Mouse (Mus musculus) frontal cortex, postnatal 10 days (tissue): Measurements from ENCODE around the gene E2f1.
A peak's percentile ranks its signal among the peaks of the same experiment; 100 is the strongest.

Source experiments
- DNase-seq, 2 experiments: peaks; one replicate each; pipeline ENCODE4 v3.0.0; 2022; ENCODE audit warnings: low spot score in 2 of 2, mixed read lengths in 1 of 2

Gene E2f1

DNA sequence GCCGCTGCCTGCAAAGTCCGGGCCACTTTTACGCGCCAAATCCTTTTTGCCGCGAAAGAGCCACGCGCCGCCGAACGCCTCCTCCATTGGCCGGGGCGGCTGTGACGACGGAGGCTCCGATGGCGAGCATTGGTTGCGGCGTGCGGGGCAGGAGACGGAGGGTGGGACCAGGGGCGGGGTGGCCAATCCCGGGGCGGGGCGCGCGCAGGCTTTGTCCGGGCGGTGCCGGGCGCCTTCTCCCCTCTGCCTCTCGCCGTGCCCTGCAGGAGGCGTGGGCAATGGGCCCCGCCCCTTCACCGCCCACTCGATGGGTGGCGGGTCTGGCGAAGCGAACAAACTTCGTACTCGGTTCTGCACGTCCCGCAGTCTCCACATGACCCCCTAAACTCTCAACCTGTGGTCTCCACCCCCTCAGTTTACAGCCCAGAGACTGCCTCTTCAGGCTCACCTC, at the start of gene E2f1:
Gene E2f1 (minus strand): TSS at position 57 of the 451 bp plus-strand sequence.
- peak; percentile 85 to 93 for DNase-seq

DNA sequence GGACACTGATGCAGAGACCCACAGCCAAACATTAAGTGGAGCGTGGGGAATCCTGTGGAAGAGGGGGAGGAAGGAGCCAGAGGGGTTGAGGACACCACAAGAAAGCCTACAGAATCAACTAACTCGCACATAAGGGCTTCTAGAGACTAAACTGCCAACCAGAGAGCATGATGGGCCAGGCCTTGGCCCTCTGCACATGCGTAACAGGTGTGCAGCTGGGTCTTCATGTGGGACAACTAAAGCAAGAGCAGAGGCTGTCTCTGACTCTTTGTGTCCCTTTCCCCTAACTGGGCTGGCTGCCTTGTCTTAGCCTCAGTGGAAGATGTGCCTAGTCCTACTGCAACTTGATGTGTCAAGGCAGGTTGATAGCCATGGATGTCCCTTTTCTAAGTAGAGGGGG, 47.4 kb upstream of the E2f1 start:
- no peak for DNase-seq

DNA sequence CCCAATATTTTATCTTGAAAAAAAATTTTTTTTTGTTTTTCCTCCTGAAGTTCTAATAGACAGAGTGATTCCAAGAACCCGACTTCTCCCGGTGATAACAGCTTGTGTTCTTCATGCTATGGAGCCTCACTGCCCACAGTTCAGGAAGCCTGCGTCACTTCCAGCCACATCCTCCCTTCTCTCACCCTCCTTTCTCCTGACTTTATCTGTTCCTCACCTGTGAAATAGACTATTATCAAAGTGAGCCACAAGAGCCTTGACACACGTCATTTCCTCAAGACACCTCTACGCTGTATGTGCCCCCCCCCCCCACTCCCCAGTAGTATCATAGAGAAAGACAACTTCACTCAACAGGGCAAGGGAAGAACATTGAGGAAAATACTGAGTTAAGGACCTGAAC, 46.0 kb upstream of the E2f1 start:
- DNase-seq: no peak

- DNase-seq: no peak
Measured at GRCm38 (mm10) chr2:154614841-154615576, 45.3 kb upstream of the E2f1 start.

- DNase-seq: peak; percentile 86 to 89
Measured at GRCm38 (mm10) chr2:154613118-154614115, 43.7 kb upstream of the E2f1 start, which contains the start of the genes Zfp341 and 4930519P11Rik. Gene Zfp341, plus strand, starts transcription at chr2:154613297. Gene 4930519P11Rik, minus strand, starts transcription at chr2:154613437.

GRCm38 (mm10) chr2:154609050-154609767, 39.5 kb upstream of the E2f1 start:
- no peak for DNase-seq

DNA sequence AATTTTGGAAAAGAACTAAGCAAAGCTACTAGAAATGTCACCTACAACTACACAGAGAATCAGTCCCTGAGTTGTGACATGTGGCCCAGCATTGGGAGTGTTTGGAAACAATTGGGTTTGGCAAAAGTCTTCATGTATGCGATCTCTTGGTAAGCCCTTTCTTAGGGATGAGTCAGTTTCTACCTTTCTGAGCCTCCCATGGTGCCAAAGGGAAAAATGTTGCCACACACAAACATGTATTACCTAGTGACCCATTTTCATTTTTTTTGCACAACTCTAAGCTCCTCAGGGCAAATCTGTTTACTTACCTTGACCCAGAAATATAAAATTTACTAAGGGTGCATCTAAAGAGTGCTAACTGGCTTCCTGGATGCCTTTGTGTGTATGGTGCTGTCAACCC, 37.3 kb upstream of the E2f1 start:
- no peak for DNase-seq

GRCm38 (mm10) chr2:154604156-154604555, 34.5 kb upstream of the E2f1 start:
- no peak for DNase-seq

GRCm38 (mm10) chr2:154603638-154604153, 34.0 kb upstream of the E2f1 start, which contains the start of gene Pxmp4:
Gene Pxmp4, minus strand, starts transcription at chr2:154603708.
- DNase-seq: peak; percentile 98 to 99

GRCm38 (mm10) chr2:154603007-154603637, 33.4 kb upstream of the E2f1 start:
- DNase-seq: no peak

DNA sequence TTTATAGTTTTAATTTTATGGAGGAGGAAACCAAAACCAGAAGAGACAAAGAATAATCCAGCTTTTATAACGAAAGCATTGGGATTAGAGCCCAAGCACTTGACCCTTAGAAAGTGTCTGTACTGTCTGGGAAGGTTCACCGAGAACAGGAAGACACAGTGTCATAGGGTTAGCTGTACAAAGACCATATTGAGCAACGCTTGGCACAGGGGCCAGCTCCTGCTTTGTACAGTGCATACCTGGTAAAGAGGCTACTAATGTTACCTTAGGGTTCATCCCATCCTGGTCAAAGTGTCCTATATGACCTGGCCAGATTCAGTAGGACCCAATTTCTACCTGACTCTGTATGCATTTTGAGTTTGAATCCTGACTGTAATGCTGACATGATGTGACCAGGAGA, 31.6 kb upstream of the E2f1 start:
- DNase-seq: no peak

- DNase-seq: no peak
Measured at GRCm38 (mm10) chr2:154600586-154600985, 30.9 kb upstream of the E2f1 start.

- DNase-seq: no peak
Measured at GRCm38 (mm10) chr2:154597399-154597798, 27.7 kb upstream of the E2f1 start.

GRCm38 (mm10) chr2:154595775-154596174, 26.1 kb upstream of the E2f1 start:
- no peak for DNase-seq

GRCm38 (mm10) chr2:154593025-154593424, 23.3 kb upstream of the E2f1 start:
- no peak for DNase-seq

DNA sequence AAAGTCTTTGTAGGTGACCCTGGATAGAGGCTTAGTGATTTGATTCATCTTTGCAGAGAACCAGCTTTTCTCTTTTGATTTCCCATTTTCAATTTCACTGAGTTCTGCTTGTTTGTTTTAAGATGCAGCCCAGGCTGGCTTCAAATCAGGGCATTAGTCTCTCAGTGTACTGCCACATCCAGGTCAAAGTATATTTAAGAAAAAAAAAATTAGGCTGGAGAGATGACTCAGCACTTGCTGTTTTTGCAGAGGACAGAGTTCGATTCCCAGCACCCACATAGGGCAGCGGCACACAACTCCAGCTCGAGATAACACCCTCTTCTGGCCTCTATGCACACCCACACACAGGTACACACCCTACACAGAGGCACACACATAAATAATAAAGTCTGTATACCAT, 21.5 kb upstream of the E2f1 start:
- DNase-seq: no peak

- DNase-seq: no peak
Measured at GRCm38 (mm10) chr2:154589051-154589450, 19.4 kb upstream of the E2f1 start.

DNA sequence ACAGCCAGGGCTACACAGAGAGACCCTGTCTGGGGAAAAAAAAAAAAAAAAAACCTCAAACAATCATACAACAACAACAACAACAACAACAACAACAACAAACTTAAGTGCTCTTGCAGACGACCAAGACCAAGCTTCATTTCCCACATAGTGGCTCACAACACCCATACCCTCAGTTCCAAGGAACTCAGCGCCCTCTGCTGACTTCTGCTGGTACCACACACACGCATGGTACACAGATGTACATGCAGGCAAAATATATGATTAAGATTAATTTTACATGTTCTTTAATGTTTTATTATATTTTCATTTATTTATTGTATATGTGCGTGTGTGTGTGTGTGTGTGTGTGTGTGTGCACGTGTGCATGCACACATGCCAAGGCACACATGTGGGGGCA, 16.7 kb upstream of the E2f1 start:
- peak in 1 of 2 experiments; percentile 54 for DNase-seq

GRCm38 (mm10) chr2:154584931-154585601, 15.4 kb upstream of the E2f1 start:
- no peak for DNase-seq
